12 mouse cellular contexts compared by ENCODE assay signal in genomic region chr8:46480533-46480900, GRCm38 (mm10). TPM values are rescaled to one million over a fixed set of nuclear protein-coding genes. Genes with fewer than 3 reads are reported as not detected.
DNase-seq lines count a peak whose midpoint lies in the region; ATAC-seq lines count a peak whose summit lies in the region.
"Had no signal": no experiment of that assay in that cellular context is flagged by ENCODE, and none has a peak within 500 bp of the region (broad histone marks: within the 10 kb centered on the region; RNA-seq: fewer than 3 reads in every experiment).

No protein-coding gene starts in this region.

- H3K36me3 ChIP-seq in heart, embryonic 14.5 days (ENCODE audit: control insufficient read depth, insufficient read depth, low read length) = no peaks in the 10 kb centered on the region
- H3K36me3 ChIP-seq in liver, embryonic 13.5 days = peaks cover 13% of the 10 kb centered on the region

- peaks cover 12 to 24% of the 10 kb centered on the region in 2 experiments for H3K4me1 ChIP-seq in heart, embryonic 14.5 days (ENCODE audit: control insufficient read depth in 2 of 2, insufficient read depth in 2 of 2, low read length in 2 of 2)
- H3K4me1 ChIP-seq in liver, embryonic 13.5 days (replicated peaks) = peaks cover 84% of the 10 kb centered on the region

- H3K9ac ChIP-seq in heart, embryonic 14.5 days (ENCODE audit: low read length) = 0 out of 2 replicates have a peak overlapping the region, but pooled peaks have one; percentile 13
- H3K9ac ChIP-seq in liver, embryonic 13.5 days = peak overlapping the region; percentile 36
- H3K9ac ChIP-seq: hindbrain, embryonic 14.5 days had no signal

- H3K4me2 ChIP-seq in heart, embryonic 14.5 days (ENCODE audit: low read length) = 0 out of 2 replicates have a peak overlapping the region, but pooled peaks have one; percentile 26
- no peak overlapping the region for H3K4me2 ChIP-seq in liver, embryonic 13.5 days
- H3K4me2 ChIP-seq: hindbrain, embryonic 14.5 days had no signal

- ATAC-seq in heart, embryonic 14.5 days (ENCODE audit: insufficient number of reproducible peaks, insufficient read depth, low FRiP score, low read depth) = no peak
- no peak for ATAC-seq in liver, embryonic 13.5 days (ENCODE audit: low read depth)
- ATAC-seq: Patski had no signal

- peak overlapping the region; percentile 32 to 75 for H3K27ac ChIP-seq in heart, embryonic 14.5 days (replicated peaks in 1 of 2; ENCODE audit: control insufficient read depth in 1 of 2, insufficient read depth in 1 of 2, low read depth in 2 of 2, low read length in 2 of 2)
- peak overlapping the region; percentile 70 for H3K27ac ChIP-seq in liver, embryonic 13.5 days
- H3K27ac ChIP-seq: hindbrain, embryonic 14.5 days; macrophage had no signal

- H3K9me3 ChIP-seq in heart, embryonic 14.5 days (ENCODE audit: control insufficient read depth, low read length) = no peaks in the 10 kb centered on the region
- no peaks in the 10 kb centered on the region for H3K9me3 ChIP-seq in liver, embryonic 13.5 days (replicated peaks)

- H3K27me3 ChIP-seq in heart, embryonic 14.5 days (ENCODE audit: control insufficient read depth, insufficient read depth, low read length) = no peaks in the 10 kb centered on the region
- no peaks in the 10 kb centered on the region for H3K27me3 ChIP-seq in liver, embryonic 13.5 days
- H3K27me3 ChIP-seq: Patski had no signal

- no peak for DNase-seq in heart, postnatal 10 days
- DNase-seq in retina, adult 2 months (ENCODE audit: low read depth, low spot score) = peak; percentile 54
- DNase-seq in retina, embryonic 14.5 days (ENCODE audit: low spot score) = no peak
- DNase-seq in liver, embryonic 13.5 days = no peak
- no peak for DNase-seq in left cerebral cortex, adult 18-20 months (ENCODE audit: low spot score in 2 of 2)
- no peak for DNase-seq in thymus, postnatal 36 days
- DNase-seq in c-Kit-positive CD71-positive TER-119-positive erythroid progenitor cells, embryonic 14.5 days (ENCODE audit: low spot score) = no peak
- DNase-seq: spleen, adult 18-20 months had no signal

- WGBS in heart, embryonic 14.5 days = 59% methylated on average over 6 of the region's 6 CpGs
- 65% methylated on average over 6 of the region's 6 CpGs for WGBS in liver, embryonic 13.5 days (ENCODE audit: insufficient replicate concordance)

- H3K4me3 ChIP-seq in heart, embryonic 14.5 days (ENCODE audit: control insufficient read depth in 1 of 2, insufficient read depth in 1 of 2, low read depth in 1 of 2, low read length in 2 of 2) = no peak overlapping the region
- no peak overlapping the region for H3K4me3 ChIP-seq in liver, embryonic 13.5 days (replicated peaks)

- intact Hi-C loops in heart, postnatal 10 days (cut with DNase I) = no loop called here

RNA-seq across cellular contexts. Expression of gene Acsl1, which starts 9.7 kb away (rescaled TPM):
- 44.1 and 51.1 TPM in 2 replicates for polyA plus RNA-seq in heart, embryonic 14.5 days (2014; fragmentation: Nextera tagmentation; extraction: Ambion mirVana)
- 100 to 1,000 TPM; 855 to 861 TPM for total RNA-seq in heart, postnatal 10 days (2021)
- 41.6 and 52.0 TPM in 2 replicates for polyA plus RNA-seq in liver, embryonic 13.5 days (2015; fragmentation: Nextera tagmentation; extraction: Ambion mirVana)
- 10 to 100 TPM; 45.3 to 49.5 TPM for total RNA-seq in left cerebral cortex, adult 18-20 months (2021)

Comparison
In these comparisons a context has a peak if more than half of its experiments do, and no peak if none do; other contexts are left out.
1. RNA of gene Acsl1, which starts 9.7 kb away (total RNA-seq): 855 to 861 TPM in heart, postnatal 10 days; 45.3 to 49.5 TPM in left cerebral cortex, adult 18-20 months; every median in the first group is over 10 times any median in the second.